Mouse (Mus musculus): Measurements from ENCODE around the gene Zfp687. TPM values are rescaled to one million over a fixed set of nuclear protein-coding genes. Genes with fewer than 3 reads are reported as not detected.
"Not testable (repeated sequence)": the region's sequence is repeated elsewhere in the genome, so short reads cannot be mapped to it uniquely, and the experiment has no call there.

The Zfp687 gene
- 10 to 100 TPM; 30.7 to 33.4 TPM for total RNA-seq (2021)

GRCm38 (mm10) chr3:95015337-95015872 is at the start of gene Zfp687:
Gene Zfp687, minus strand, starts transcription at chr3:95015448.
- DNase-seq = peak; percentile 100

GRCm38 (mm10) chr3:95063741-95064140 is 48.5 kb upstream of the Zfp687 start:
- DNase-seq = no peak

DNA sequence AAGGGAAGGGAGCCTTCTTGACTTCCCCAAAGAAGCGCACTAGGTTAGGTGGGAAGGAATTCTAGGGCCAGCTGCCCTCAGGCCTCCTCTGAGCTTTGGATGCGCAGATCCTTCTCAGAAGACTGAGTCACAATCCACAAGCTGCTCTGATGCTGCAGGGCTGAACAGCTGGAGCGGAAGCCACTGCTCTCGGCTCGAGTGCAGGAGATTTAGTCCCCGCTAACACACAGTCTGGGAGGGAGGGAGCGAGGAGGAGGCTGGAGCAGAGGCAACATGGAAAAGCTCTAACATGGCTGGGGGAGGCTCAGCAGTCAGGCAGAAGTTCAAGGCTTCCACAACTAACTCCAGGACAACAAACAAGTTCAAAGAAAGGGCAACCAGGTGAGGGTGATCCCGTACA is 42.8 kb upstream of the Zfp687 start:
- peak; percentile 25 for DNase-seq

GRCm38 (mm10) chr3:95056275-95056674 is 41.0 kb upstream of the Zfp687 start:
- DNase-seq = no peak

GRCm38 (mm10) chr3:95054481-95055260 is 39.4 kb upstream of the Zfp687 start:
- peak; percentile 52 for DNase-seq

DNA sequence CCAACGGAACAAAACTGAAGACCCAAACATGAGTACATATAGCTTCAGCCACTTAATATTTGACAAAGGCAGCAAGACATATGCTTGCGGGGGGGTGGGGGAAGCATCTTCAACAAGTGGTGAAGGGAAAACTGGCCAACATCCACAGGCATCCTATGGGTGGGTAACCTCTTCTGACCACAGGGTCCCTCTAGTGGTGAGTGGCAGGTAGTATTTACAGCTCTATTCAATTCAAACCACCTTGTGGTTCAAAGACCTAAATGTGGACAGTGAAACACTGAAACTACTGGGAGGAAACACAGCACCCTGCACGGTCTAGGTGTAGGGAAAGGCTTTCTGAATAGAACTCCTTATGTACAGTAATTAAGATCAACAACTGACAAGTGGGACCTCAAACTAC is 38.5 kb upstream of the Zfp687 start:
- peak; percentile 33 for DNase-seq

DNA sequence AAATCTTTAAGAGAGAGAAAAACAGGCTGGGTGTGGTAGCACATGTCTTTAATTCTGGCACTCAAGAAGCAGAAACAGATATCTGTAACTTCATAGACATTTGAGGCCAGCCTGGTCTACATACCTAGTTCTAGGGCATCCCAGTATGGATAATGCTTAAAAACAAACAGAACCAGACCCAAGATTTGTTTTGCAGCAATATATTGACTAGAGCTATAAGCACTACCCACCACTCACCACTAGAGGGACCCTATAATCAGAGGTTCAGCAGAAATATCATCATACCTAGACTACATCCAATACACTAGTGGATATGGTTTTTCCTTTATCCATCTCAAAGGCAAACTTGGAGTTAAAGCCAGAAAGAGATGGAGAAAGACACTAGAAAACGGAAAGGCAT is 37.7 kb upstream of the Zfp687 start:
- peak; percentile 53 for DNase-seq

GRCm38 (mm10) chr3:95047914-95048313 is 32.7 kb upstream of the Zfp687 start:
- DNase-seq = no peak

DNA sequence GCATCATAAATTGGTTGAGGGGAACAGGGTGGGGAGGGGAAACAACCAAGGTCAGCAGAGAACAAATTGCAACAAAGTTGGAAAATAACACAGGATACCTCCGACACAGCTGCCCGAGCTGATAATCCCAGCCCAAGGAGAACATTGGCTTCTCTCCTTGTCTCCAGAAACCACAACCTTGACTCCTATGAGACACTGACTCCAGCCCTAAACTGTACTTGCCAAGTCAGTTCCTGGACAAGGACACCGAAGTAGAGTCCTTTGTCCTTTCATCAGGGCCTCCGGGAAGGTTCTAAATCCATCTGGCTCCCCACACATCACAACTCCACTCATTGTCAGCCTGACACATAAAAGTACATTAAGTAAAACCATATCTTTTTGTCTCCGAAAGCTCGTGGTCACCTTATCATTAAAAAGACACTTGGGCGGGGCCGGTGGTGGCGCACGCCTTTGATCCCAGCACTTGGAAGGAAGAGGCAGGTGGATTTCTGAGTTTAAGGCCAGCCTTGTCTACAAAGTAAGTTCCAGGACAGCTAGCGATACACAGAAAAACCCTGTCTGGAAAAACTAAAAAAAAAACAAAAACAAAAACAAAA is 31.3 kb upstream of the Zfp687 start:
- DNase-seq = no peak

DNA sequence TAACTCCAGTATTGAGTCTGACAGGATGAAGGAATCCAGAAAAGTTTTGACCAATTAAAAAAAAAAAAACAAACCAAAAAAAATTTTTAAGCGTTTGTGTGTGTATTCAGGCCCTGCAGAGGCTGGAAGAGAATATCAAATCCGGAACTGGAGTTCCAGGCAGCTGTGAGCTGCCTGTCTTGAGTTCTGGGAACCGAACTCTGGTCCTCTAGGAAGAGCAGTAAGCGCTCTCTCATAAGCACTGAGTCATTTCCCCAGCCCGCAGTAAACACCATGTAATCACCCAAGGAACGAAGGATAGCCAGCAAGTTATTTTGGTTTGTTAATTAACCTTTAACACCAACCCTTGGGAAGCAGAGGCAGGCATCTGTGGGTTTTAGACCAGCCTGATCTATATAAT is 28.0 kb upstream of the Zfp687 start:
- DNase-seq = no peak

GRCm38 (mm10) chr3:95042838-95043229 is 27.6 kb upstream of the Zfp687 start:
- no peak for DNase-seq

- peak; percentile 98 for DNase-seq
Measured at GRCm38 (mm10) chr3:95042166-95042837, 27.1 kb upstream of the Zfp687 start, which contains the start of gene Psmd4. Gene Psmd4, minus strand, starts transcription at chr3:95042614.

DNA sequence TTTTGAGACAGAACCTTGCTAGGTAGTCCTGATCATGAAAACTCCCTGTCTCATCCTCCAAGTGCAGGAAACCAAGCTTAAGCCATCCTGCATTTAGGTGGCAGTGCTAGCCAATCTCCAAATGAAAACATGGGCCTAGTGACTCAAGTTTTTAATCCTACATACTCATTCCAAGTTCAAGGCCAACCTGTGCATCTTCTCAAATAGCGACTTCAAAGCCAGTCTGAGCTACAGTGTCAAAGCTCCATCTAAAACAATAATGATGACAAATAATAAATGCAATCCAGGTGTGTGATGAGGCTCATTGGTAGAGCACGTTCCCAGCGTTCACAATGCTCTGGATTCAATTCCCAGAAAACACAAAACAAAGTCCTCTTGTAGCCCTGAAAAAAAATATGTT is 26.4 kb upstream of the Zfp687 start:
- no peak for DNase-seq

DNA sequence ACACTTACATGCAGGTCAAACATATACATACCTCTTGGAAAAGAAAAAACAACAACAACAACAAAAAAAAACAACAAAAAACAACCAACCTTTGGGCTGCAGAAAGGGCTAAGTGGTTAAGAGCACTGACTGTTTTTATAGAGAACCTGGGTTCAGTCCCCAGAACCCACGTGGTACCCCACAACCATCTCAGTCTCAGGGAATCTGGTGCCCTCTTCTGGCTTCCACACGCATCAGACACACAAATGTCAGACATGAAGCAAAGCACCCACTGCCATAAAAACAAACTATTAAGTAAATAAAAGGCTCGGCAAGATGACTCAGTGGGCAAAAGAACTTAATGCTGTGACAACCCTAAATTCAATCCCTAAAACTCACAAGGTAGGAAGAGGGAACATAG is 14.7 kb upstream of the Zfp687 start:
- DNase-seq = no peak

DNA sequence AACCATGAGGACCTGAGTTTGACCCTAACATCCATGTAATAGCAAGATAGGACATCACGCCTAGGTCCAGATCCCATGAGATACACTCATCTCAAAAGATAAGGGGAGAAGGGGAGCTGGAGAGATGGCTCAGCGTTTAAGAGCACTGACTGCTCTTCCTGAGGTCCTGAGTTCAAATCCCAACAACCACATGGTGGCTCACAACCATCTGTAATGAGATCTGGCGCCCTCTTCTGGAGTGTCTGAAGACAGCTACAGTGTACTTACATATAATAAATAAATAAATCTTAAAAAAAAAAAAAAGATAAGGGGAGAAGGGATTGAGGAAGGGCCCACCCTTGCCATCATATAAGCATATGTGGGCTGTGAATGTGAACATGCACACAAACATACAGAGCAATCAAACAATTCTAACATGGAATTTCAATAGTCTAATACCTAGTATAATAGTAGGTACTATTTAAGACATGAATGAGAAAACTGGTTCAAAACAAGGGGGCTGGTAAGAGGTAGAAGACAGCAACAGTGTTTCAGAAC is 14.1 kb upstream of the Zfp687 start:
- not testable (repeated sequence) for DNase-seq

- no peak for DNase-seq
Measured at GRCm38 (mm10) chr3:95028603-95029002, 13.4 kb upstream of the Zfp687 start.

- DNase-seq = no peak
Measured at GRCm38 (mm10) chr3:95027701-95028100, 12.5 kb upstream of the Zfp687 start.

DNA sequence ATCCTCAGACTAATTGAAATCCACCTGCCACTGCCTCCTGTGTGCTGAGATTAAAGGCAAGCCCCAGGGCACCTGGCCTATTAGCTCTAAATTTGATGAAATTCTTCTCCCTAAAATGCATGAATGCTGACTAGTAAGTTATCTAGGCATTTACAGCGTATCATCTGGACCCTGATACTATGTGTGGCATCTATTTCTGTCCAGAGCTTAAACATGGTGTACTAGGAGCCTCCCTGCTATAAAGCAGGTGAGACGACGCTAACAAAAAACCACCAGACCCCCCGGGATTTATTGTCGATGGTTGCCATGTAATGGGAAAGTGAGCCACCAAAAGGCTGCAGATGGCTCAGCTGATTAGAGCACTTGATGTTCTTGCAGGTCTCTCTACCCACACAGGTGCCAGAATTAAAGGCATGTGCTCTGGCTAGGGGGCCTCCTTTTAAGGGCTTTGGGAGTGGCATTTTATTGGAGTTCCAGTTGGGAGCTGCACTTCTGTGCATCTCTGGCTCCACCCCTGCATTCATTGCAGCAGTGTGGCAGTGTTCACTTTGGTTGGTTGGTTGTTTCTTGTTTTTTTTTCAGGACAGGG is 11.9 kb upstream of the Zfp687 start:
- no peak for DNase-seq

- DNase-seq = no peak
Measured at GRCm38 (mm10) chr3:95025202-95025601, 10.0 kb upstream of the Zfp687 start.

DNA sequence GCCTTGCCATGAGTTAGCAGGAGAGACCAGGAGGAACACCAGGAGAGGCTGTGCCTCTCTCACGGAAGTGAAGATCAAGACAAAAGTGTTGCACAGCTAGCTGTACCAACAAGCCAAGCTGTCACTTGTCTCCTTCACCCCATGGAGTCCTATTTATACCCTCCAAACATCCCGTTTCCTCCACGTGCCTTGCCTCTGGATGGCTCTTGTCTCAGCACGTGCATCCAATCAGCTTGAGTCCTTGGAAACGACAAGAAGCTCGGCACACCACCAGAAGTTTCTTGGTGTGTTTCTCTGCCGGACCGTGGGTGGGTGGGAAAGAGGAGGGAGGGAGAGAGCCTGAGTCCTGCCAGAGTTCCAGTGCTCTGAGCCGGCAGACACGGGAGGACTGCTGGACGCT is 9.3 kb upstream of the Zfp687 start:
- DNase-seq = peak; percentile 78

DNA sequence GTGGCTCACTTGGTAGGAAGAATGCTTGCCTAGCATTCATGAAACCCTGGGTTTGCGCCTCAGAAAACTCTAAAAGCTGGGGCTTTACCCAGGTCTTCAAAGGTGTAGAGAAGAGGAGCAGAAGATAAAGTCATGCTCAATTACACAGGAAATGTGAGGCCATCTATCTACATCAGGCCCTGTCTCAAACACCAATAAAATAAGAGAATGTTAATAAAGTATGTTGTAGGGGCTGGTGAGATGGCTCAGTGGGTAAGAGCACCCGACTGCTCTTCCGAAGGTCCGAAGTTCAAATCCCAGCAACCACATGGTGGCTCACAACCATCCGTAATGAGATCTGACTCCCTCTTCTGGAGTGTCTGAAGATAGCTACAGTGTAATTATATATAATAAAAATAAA is 5.7 kb upstream of the Zfp687 start:
- DNase-seq = not testable (repeated sequence)

GRCm38 (mm10) chr3:95018741-95019140 is 3.5 kb upstream of the Zfp687 start:
- DNase-seq = no peak
